Mouse (Mus musculus) layer of hippocampus, postnatal 36 days (tissue): ENCODE measurements around the gene Chrm3. TPM values are rescaled to one million over a fixed set of nuclear protein-coding genes. Genes with fewer than 3 reads are reported as not detected.
"Not testable (repeated sequence)": the region's sequence is repeated elsewhere in the genome, so short reads cannot be mapped to it uniquely, and the experiment has no call there.

Source experiments
- DNase-seq, 2 experiments: peaks; one replicate each; pipeline ENCODE4 v3.0.0; 2022
- total RNA-seq, 2 experiments: library from RNA; stranded (reverse); gene quantifications; 2 replicates each; pipeline ENCODE4 v1.2.3; 2021

The Chrm3 gene
- 10 to 100 TPM; 48.4 to 50.4 TPM for total RNA-seq

DNA sequence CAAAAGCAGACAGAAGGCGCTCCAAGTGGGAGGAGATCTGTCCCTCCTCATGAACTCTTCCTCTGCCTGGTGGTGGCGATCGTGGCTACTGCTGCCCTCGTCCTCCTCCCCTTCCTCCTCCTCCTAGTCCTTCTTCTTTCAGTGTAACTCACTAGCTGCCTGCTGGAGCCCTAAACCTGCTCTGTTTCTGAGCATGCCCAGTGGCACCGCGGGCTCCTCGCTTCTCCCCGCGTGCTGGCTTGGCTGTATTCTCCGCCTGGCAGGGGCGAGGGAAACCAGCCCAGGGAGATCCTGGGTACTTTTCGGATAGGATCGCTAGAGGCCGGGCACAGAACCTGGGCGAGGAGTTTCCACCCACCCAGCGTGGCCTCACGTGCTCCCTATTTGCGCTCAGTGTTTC is at the start of gene Chrm3:
Gene Chrm3 (minus strand): TSS at position 71 of the 400 bp plus-strand sequence.
- peak; percentile 67 to 70 for DNase-seq

DNA sequence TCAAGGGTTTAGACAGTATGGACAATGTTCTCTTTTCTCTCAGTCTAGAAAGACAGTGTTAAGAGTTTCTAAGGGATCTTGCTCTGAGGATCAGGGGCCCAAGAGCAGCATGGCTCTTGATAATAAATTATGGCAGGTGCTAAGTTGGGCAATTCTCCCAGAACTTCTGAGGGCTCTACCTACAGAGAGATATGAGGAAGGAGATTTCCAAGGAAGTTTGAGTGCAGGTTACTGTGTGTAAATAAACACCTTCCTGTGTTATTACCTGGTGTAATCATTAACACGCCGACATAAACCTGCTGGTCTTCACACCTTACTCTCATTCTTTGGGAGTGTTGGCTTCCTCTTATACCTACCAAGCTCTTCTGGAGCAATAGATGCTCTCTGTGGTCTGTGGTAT is 33.7 kb upstream of the Chrm3 start:
- DNase-seq, result no peak

- not testable (repeated sequence) for DNase-seq
These were observed 14.8 kb upstream of the Chrm3 start for GRCm38 (mm10) chr13:10375487-10375886.

GRCm38 (mm10) chr13:10360199-10360694 is 400 bp downstream of the Chrm3 start:
- DNase-seq, result peak; percentile 32 to 38

DNA sequence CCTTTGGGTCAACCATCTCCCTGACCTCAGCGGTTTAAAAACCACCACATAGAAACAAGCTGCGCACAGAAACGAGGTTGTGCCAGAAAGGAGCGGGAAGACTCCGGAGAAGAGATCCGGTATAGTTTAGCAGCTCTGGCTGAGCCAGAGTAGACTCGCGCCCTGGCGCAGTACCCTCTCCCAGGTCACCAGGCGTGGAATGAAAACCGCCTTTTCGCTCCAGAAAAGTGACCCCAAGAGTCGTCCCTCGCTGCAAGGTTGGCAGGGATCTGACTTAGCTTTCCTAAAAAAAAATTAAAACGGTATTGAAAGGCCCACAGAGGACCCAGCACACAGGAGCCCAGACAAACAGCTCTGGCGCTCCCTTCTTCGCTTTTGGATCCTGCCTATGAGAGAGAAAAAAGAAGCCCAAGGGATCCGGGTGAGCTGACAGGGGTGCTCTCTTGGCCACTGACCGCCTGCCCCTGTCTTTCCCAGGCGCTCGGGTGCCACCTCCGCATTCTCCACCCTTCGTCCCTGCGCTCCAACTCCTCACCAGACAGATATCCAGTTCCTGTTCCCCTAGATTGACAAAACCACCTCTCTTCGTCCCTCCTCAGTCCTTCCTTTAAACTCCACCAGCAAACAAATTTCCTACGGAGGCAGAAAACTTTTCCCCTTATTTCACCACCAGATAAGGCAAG is 990 bp downstream of the Chrm3 start:
- DNase-seq, result peak; percentile 27 to 28

DNA sequence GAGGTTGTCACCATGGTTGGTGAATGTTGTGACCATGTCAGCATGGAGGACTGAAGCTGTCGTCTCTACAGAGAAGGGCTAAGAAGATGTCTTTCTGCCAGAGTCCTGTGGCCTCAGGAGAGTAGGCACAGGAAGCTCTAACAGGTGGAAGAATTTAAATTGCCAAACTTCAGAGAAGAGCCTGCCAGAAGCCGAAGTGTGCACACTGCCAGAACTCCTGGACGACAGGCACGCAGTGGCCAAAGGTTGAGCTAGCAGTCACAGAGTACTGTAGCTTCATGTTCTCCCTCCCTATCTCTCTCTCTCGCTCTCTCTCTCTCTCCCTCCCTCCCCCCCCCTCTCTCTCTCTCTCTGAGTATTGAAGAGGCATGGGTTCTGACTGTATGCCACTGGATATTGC is 4.9 kb downstream of the Chrm3 start:
- no peak for DNase-seq

DNA sequence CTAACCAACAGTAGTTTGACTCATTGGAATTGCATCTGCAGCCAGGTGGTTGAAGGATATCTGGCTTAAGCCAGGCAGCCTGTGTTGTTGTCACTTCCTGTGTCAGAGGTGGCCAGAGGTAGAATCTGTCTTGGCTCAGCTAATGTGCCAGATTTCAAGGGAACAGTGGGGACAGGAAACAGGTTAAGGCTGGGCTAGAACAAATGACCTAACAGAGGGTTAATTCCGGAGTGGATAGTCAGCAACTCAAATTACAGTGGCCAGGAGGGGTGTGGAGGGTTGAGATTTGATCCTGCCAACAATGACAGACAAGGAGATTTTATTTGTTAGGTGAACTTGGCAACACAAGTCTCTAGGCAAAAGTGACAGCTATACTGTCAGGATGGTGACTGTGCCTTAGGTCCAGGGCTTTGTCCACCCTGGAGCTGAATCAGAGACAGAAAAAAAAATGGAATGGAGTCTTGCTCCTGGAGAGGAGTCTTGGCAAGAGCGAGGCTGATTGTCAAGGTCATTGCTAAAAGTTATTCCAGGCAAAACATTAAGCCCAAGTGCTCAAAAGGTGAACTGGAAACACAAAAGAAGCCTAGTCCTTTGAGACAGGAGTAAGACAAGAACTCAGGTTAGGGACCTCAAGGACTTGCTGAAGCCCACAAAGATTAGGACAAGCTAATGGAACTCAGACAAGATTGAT is 5.6 kb downstream of the Chrm3 start:
- DNase-seq, result no peak

DNA sequence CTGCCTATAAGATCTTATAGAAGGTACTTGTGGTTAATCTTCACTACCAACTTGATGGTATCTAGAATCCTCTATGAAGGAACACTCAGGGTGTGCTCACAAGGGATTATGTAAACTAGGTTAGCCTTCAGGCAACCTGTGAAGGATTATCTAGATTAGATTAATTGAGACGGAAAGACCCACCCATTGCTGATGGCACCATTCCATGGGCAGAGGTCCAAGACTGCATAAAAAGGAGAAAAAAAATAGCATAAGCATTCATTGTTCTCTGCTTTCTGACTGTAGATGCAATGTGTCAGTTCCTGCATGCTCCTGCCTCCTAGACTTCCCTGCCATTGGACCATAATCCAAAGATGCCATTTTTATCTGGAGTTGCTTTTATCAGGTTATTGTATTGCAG is 8.5 kb downstream of the Chrm3 start:
- no peak for DNase-seq

GRCm38 (mm10) chr13:10344362-10344761 is 16.3 kb downstream of the Chrm3 start:
- no peak for DNase-seq

DNA sequence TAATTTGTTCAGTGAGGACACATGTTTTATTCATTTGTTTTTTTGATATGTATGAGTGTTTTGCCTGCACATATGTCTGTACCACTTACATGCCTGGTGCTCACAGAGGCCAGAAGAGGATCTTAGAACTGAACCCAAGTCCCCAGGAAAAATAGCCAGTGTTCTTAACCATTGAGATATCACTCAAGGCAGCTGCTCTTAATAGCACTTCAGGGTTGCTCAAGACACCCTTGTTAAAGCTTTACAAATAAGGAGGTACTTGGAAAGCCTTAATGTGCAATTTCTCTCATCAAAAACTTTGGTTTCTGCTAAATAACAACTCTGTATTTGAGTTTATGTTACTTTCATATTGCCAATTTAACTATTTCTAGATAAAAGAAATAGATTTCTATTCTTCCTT is 25.1 kb downstream of the Chrm3 start:
- DNase-seq, result no peak

DNA sequence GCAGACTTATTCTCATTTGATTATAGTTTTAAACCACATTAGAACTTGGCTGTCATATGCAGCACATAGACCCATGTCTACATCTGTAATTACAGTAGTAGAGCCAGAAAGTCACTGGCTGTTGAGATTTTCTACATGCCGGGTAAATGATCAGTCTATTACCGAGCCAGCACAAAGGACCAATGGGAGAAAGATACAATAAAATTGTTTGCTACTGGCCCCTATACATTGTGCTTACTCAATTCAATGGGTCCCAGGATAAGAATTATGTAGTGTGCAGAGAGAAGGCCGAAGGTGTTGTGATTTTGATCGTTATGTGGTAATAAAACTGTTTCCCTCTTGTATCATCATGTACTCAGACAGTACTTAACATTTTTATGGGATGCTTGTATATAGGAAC is 27.9 kb downstream of the Chrm3 start:
- no peak for DNase-seq

DNA sequence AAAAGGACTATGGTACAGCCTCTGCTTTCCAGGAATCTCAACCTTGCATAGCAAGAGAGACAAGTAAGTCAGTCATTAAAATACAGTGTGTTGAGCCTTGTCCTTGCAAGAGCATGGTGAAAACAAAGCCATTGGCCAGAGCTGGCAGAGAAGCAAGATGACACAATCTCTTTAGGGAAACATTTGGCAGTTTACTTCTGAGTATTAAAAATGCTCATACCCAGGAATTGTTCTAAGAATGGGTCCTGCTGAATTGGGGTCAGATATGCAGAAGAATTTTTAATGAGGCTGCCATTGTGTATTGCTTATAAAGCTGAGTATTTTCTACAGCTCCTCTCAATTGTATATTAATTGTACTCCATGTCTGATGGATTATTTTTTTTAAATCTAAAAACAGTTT is 50.8 kb downstream of the Chrm3 start:
- no peak for DNase-seq

DNA sequence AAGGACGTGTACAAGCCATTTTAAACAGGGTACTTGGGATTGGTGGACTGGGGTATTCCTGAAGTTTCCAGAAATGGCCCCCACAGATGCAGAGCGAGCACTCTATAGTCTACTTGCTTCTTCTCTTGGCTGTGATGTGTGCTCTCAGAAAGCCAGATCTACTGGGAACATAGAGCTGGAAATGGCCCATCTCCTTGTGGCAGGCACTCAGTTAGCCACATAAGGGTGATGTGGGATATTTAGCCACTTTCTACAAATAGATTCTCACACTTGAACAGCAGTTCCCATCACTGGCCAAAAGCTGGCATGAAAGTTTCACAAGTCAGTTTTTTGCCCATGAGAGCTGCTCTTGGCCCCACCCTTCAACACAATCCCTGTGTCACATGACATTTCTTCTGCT is 65.5 kb downstream of the Chrm3 start:
- no peak for DNase-seq

GRCm38 (mm10) chr13:10284331-10284730 is 76.3 kb downstream of the Chrm3 start:
- DNase-seq, result no peak

DNA sequence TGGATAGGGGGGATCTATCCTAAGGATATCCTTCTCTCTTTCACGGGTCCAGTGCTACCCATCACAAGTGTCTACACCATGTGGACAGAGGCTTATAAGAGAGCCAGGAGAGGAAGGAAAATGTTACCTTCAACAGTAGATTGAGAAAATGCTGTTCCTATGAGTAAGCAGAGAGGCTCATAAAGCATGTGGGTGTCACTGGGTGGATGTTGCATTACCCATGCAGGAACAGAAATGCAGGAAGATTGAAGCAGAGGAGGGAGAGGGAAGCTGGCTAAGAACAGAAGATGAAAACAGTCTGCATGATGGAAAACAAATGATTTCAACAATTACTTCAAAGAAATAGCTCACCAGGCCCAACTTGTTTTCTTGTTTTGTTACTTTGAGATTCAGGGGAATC is 85.7 kb downstream of the Chrm3 start:
- no peak for DNase-seq

GRCm38 (mm10) chr13:10263784-10264183 is 96.9 kb downstream of the Chrm3 start:
- DNase-seq, result no peak

- no peak for DNase-seq
These were observed 107.6 kb downstream of the Chrm3 start for GRCm38 (mm10) chr13:10253049-10253448.

- DNase-seq, result no peak
These were observed 109.0 kb downstream of the Chrm3 start for GRCm38 (mm10) chr13:10251499-10252179.

- DNase-seq, result no peak
These were observed 116.2 kb downstream of the Chrm3 start for GRCm38 (mm10) chr13:10244243-10244998.

GRCm38 (mm10) chr13:10240238-10240637 is 120.4 kb downstream of the Chrm3 start:
- DNase-seq, result no peak

GRCm38 (mm10) chr13:10239825-10240224 is 120.8 kb downstream of the Chrm3 start:
- no peak for DNase-seq

- no peak for DNase-seq
These were observed 123.0 kb downstream of the Chrm3 start for GRCm38 (mm10) chr13:10237616-10238015.

- no peak for DNase-seq
These were observed 124.4 kb downstream of the Chrm3 start for GRCm38 (mm10) chr13:10236279-10236678.
